Mouse (Mus musculus): ENCODE measurements around the gene Senp3.

DNA sequence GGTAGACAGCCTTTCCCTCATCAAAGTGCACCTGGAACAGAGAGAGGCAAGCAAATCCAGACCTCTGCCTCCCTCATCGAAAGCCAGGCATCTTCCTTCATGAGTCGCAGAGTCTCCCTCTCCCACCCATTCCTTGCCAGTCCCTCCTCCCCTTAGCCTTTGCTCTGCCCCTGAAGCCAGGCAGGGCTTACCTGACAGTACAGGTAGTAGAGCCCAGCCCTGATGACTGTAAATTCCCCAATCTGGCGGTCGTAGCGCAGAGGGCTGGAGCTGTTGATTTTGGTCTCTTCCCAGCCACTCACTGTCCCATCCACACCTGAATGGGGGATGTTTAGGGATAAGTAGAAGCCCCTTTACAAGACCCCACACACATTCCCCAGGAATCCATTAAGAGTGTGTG is 5.2 kb upstream of the Senp3 start:
- no peak for TF ChIP-seq CTCF (IDR thresholded peaks at IDR 0.05; ENCODE audit: borderline replicate concordance, insufficient read depth, low read length)
- no peak for TF ChIP-seq POLR2A (IDR thresholded peaks at IDR 0.05; ENCODE audit: low read depth, low read length)
